Mouse (Mus musculus) cerebellum, adult 18-20 months (tissue): ENCODE results near the gene Gm1673.
A peak's percentile ranks its signal among the peaks of the same experiment; 100 is the strongest.

ENCODE experiments used
- DNase-seq, 2 experiments: peaks; one replicate each; pipeline ENCODE4 v3.0.0; 2021

The Gm1673 gene

GRCm38 (mm10) chr5:33997829-33998504 is 14.7 kb downstream of the Gm1673 start:
- peak; percentile 31 to 49 for DNase-seq

GRCm38 (mm10) chr5:33998505-33998877 is 15.3 kb downstream of the Gm1673 start:
- no peak for DNase-seq

GRCm38 (mm10) chr5:33999466-34000090 is 16.3 kb downstream of the Gm1673 start:
- peak in 1 of 2 experiments; percentile 49 for DNase-seq

- DNase-seq: no peak
Measured at GRCm38 (mm10) chr5:34000809-34001208, 17.6 kb downstream of the Gm1673 start.

GRCm38 (mm10) chr5:34001401-34001800 is 18.2 kb downstream of the Gm1673 start:
- DNase-seq: no peak

GRCm38 (mm10) chr5:34002636-34003035 is 19.4 kb downstream of the Gm1673 start:
- no peak for DNase-seq

- no peak for DNase-seq
Measured at GRCm38 (mm10) chr5:34004618-34005017, 21.4 kb downstream of the Gm1673 start.

GRCm38 (mm10) chr5:34006832-34007231 is 23.6 kb downstream of the Gm1673 start:
- no peak for DNase-seq

- no peak for DNase-seq
Measured at GRCm38 (mm10) chr5:34007392-34007941, 24.2 kb downstream of the Gm1673 start.

- DNase-seq: no peak
Measured at GRCm38 (mm10) chr5:34014652-34015051, 31.4 kb downstream of the Gm1673 start.

- no peak for DNase-seq
Measured at GRCm38 (mm10) chr5:34018968-34019367, 35.7 kb downstream of the Gm1673 start.

GRCm38 (mm10) chr5:34030101-34030500 is 46.9 kb downstream of the Gm1673 start:
- no peak for DNase-seq

- no peak for DNase-seq
Measured at GRCm38 (mm10) chr5:34031022-34031421, 47.8 kb downstream of the Gm1673 start.

- no peak for DNase-seq
Measured at GRCm38 (mm10) chr5:34032520-34032919, 49.3 kb downstream of the Gm1673 start.
